Mouse (Mus musculus) liver, embryonic 12.5 days (tissue): ENCODE data around the gene Pou2f3. TPM values are rescaled to one million over a fixed set of nuclear protein-coding genes. Genes with fewer than 3 reads are reported as not detected.

Experiments
- ATAC-seq: fragments of 200-750 bp; cut with Nextera tagmentation; 2 replicates; pipeline ENCODE4 v1.8.0; 2017; ENCODE audit warnings: moderate number of reproducible peaks, mild to moderate bottlenecking, moderate library complexity
- H3K27ac ChIP-seq: fragments of 300-500 bp; sonication (generic); 2 replicates; pipeline ENCODE4 v1.5.1; 2016; ENCODE audit warnings: mild to moderate bottlenecking
- H3K27me3 ChIP-seq: fragments of 300-500 bp; sonication (generic); replicated peaks from 2 replicates; pipeline ENCODE4 v1.6.1; 2016; ENCODE audit warnings: mild to moderate bottlenecking, moderate library complexity
- H3K36me3 ChIP-seq: fragments of 300-500 bp; sonication (generic); 2 replicates; pipeline ENCODE4 v1.6.1; 2016; ENCODE audit warnings: mild to moderate bottlenecking, moderate library complexity
- H3K4me1 ChIP-seq: fragments of 300-500 bp; sonication (generic); 2 replicates; pipeline ENCODE4 v1.6.1; 2016
- H3K4me2 ChIP-seq: fragments of 300-500 bp; sonication (generic); 2 replicates; pipeline ENCODE4 v1.6.1; 2016; ENCODE audit warnings: mild to moderate bottlenecking, moderate library complexity
- H3K4me3 ChIP-seq: fragments of 300-500 bp; sonication (generic); 2 replicates; pipeline ENCODE4 v1.5.1; 2016; ENCODE audit warnings: mild to moderate bottlenecking, moderate library complexity
- H3K9ac ChIP-seq: fragments of 300-500 bp; sonication (generic); 2 replicates; pipeline ENCODE4 v1.6.1; 2016; ENCODE audit warnings: mild to moderate bottlenecking, moderate library complexity
- H3K9me3 ChIP-seq: fragments of 300-500 bp; sonication (generic); replicated peaks from 2 replicates; pipeline ENCODE4 v1.6.1; 2016; ENCODE audit warnings: mild to moderate bottlenecking, moderate library complexity
- WGBS: fragments of 180-500 bp; shearing (Covaris S2); methylation state at CpG from one replicate; pipeline ENCODE4 v1.1.7; 2016; ENCODE audit not compliant: insufficient replicate concordance; 5-methylcytosine and 5-hydroxymethylcytosine counted together
- polyA plus RNA-seq: library from polyadenylated mRNA; unstranded; fragments of >200 nt; fragmentation: Nextera tagmentation; extraction: Ambion mirVana; gene quantifications from 2 replicates; pipeline ENCODE4 v1.2.1, GENCODE M21; 2016

Pou2f3 gene
- polyA plus RNA-seq, 1 experiment from 2014 or later = not detected

GRCm38 (mm10) chr9:43094828-43095227 is 115.3 kb downstream of the Pou2f3 start:
- Histone ChIP-seq H3K4me1 (peaks cover 35% of the 10 kb centered on the region), H3K9ac (no peak overlapping the region), H3K4me3 (no peak overlapping the region), H3K27ac (no peak overlapping the region), H3K4me2 (no peak overlapping the region), H3K36me3 (no peaks in the 10 kb centered on the region), H3K27me3 (peaks cover 25% of the 10 kb centered on the region), H3K9me3 (no peaks in the 10 kb centered on the region)
- WGBS = 67% methylated on average over 4 of the region's 4 CpGs
- no peak for ATAC-seq

- peaks cover 30% of the 10 kb centered on the region for H3K27me3 ChIP-seq
- no peak overlapping the region for H3K27ac ChIP-seq
- ATAC-seq = no peak
- H3K36me3 ChIP-seq = no peaks in the 10 kb centered on the region
- WGBS = 78% methylated on average over 3 of the region's 3 CpGs
- no peaks in the 10 kb centered on the region for H3K9me3 ChIP-seq
- no peak overlapping the region for H3K4me2 ChIP-seq
- no peak overlapping the region for H3K9ac ChIP-seq
- no peak overlapping the region for H3K4me3 ChIP-seq
- H3K4me1 ChIP-seq = peaks cover 31% of the 10 kb centered on the region
These were observed 116.4 kb downstream of the Pou2f3 start for GRCm38 (mm10) chr9:43093803-43094202.

- H3K4me3 ChIP-seq = no peak overlapping the region
- ATAC-seq = no peak
- H3K27me3 ChIP-seq = peaks cover 32% of the 10 kb centered on the region; the same call in 1 of the 2 replicates
- WGBS = 82% methylated on average over 1 of the region's 1 CpGs
- H3K9me3 ChIP-seq = no peaks in the 10 kb centered on the region
- no peak overlapping the region for H3K9ac ChIP-seq
- H3K4me1 ChIP-seq = peaks cover 9% of the 10 kb centered on the region
- H3K27ac ChIP-seq = no peak overlapping the region
- no peak overlapping the region for H3K4me2 ChIP-seq
- no peaks in the 10 kb centered on the region for H3K36me3 ChIP-seq
These were observed 124.4 kb downstream of the Pou2f3 start for GRCm38 (mm10) chr9:43085686-43086285.

GRCm38 (mm10) chr9:43084496-43085362 is 125.4 kb downstream of the Pou2f3 start:
- no peak for ATAC-seq
- WGBS = 75% methylated on average over 7 of the region's 7 CpGs

GRCm38 (mm10) chr9:43083441-43084055 is 126.6 kb downstream of the Pou2f3 start:
- Histone ChIP-seq H3K27ac (no peak overlapping the region), H3K36me3 (no peaks in the 10 kb centered on the region), H3K4me3 (no peak overlapping the region), H3K9ac (no peak overlapping the region), H3K4me2 (no peak overlapping the region), H3K9me3 (no peaks in the 10 kb centered on the region), H3K27me3 (peaks cover 26% of the 10 kb centered on the region; the same call in 1 of the 2 replicates), H3K4me1 (peaks cover 12% of the 10 kb centered on the region)
- ATAC-seq = no peak
- WGBS = 56% methylated on average over 7 of the region's 7 CpGs

More at GRCm38 (mm10) chr9:43084496-43085362, 125.4 kb downstream of the Pou2f3 start:
- Histone ChIP-seq H3K4me2 (no peak overlapping the region), H3K9ac (no peak overlapping the region), H3K9me3 (no peaks in the 10 kb centered on the region), H3K27ac (no peak overlapping the region), H3K36me3 (no peaks in the 10 kb centered on the region), H3K27me3 (peaks cover 32% of the 10 kb centered on the region; the same call in 1 of the 2 replicates), H3K4me3 (no peak overlapping the region), H3K4me1 (peaks cover 12% of the 10 kb centered on the region)

- 58% methylated on average over 3 of the region's 3 CpGs for WGBS
- no peak overlapping the region for H3K9ac ChIP-seq
- peaks cover 6% of the 10 kb centered on the region; the same call in 1 of the 2 replicates for H3K27me3 ChIP-seq
- no peak overlapping the region for H3K4me3 ChIP-seq
- no peak for ATAC-seq
- H3K4me2 ChIP-seq = no peak overlapping the region
- no peaks in the 10 kb centered on the region for H3K9me3 ChIP-seq
- no peak overlapping the region for H3K27ac ChIP-seq
- H3K36me3 ChIP-seq = no peaks in the 10 kb centered on the region
- H3K4me1 ChIP-seq = peaks cover 7% of the 10 kb centered on the region; the same call in 1 of the 2 replicates
These were observed 131.5 kb downstream of the Pou2f3 start for GRCm38 (mm10) chr9:43078711-43079110.

- H3K27ac ChIP-seq = no peak overlapping the region
- no peaks in the 10 kb centered on the region for H3K9me3 ChIP-seq
- no peak overlapping the region for H3K9ac ChIP-seq
- H3K4me1 ChIP-seq = peaks cover 4% of the 10 kb centered on the region; the same call in 1 of the 2 replicates
- ATAC-seq = no peak
- WGBS = 76% methylated on average over 7 of the region's 7 CpGs
- H3K4me2 ChIP-seq = no peak overlapping the region
- H3K27me3 ChIP-seq = no peaks in the 10 kb centered on the region; the same call in 1 of the 2 replicates
- no peak overlapping the region for H3K4me3 ChIP-seq
- H3K36me3 ChIP-seq = no peaks in the 10 kb centered on the region
These were observed 134.0 kb downstream of the Pou2f3 start for GRCm38 (mm10) chr9:43076163-43076562.

GRCm38 (mm10) chr9:43074611-43075010 is 135.6 kb downstream of the Pou2f3 start:
- no peaks in the 10 kb centered on the region for H3K9me3 ChIP-seq
- no peak overlapping the region for H3K9ac ChIP-seq
- no peaks in the 10 kb centered on the region; the same call in 1 of the 2 replicates for H3K27me3 ChIP-seq
- H3K36me3 ChIP-seq = no peaks in the 10 kb centered on the region
- ATAC-seq = no peak
- H3K4me2 ChIP-seq = no peak overlapping the region
- no peak overlapping the region for H3K27ac ChIP-seq
- H3K4me1 ChIP-seq = no peaks in the 10 kb centered on the region
- no peak overlapping the region for H3K4me3 ChIP-seq
- WGBS = 90% methylated on average over 1 of the region's 1 CpGs

Other genes with a start within 250 kb of the Pou2f3 start
- gene Arhgef12, start 103.1 kb downstream of the Pou2f3 start, polyA plus RNA-seq = 8.4 and 9.3 TPM in 2 replicates
- gene Tmem136, start 93.8 kb downstream of the Pou2f3 start, polyA plus RNA-seq = 1.0 and 1.2 TPM in 2 replicates
- 37.8 and 44.1 TPM in 2 replicates for gene Oaf, start 29.5 kb upstream of the Pou2f3 start, polyA plus RNA-seq
- not detected in 2 replicates for gene Trim29, start 100.5 kb upstream of the Pou2f3 start, polyA plus RNA-seq